8 mouse cellular contexts compared by ENCODE assay signal in genomic region chr15:82987732-82988112, GRCm38 (mm10). TPM values are rescaled to one million over a fixed set of nuclear protein-coding genes. Genes with fewer than 3 reads are reported as not detected.
DNase-seq lines count a peak whose midpoint lies in the region; ATAC-seq and TF ChIP-seq lines count a peak whose summit lies in the region.

Tcf20 (minus strand) TSS chr15:82987872.

- H3K4me1 ChIP-seq in embryonic facial prominence, embryonic 14.5 days (ENCODE audit: control insufficient read depth, insufficient read depth, low read length) = peaks cover 51% of the 10 kb centered on the region
- peaks cover 48% of the 10 kb centered on the region for H3K4me1 ChIP-seq in limb, embryonic 14.5 days (ENCODE audit: control insufficient read depth, insufficient read depth, low read length)
- H3K4me1 ChIP-seq in midbrain, postnatal 0 days (ENCODE audit: insufficient read depth, low read length) = peaks cover 24% of the 10 kb centered on the region; the same call in 1 of the 2 replicates

- H3K4me3 ChIP-seq in embryonic facial prominence, embryonic 14.5 days (ENCODE audit: low read depth, low read length) = peak within 1 kb of the TSS; percentile 48
- H3K4me3 ChIP-seq in limb, embryonic 14.5 days (replicated peaks; ENCODE audit: low read length) = peak within 1 kb of the TSS; percentile 52
- H3K4me3 ChIP-seq in midbrain, postnatal 0 days (ENCODE audit: low read depth, low read length) = peak within 1 kb of the TSS; percentile 44

- TF ChIP-seq POLR2A in limb, embryonic 14.5 days (IDR thresholded peaks at IDR 0.05; ENCODE audit: borderline replicate concordance, extremely low read depth, insufficient read depth, insufficient read length) = no peak

- H3K36me3 ChIP-seq in embryonic facial prominence, embryonic 14.5 days (ENCODE audit: control insufficient read depth, insufficient read depth, low read length) = no peaks in the 10 kb centered on the region
- no peaks in the 10 kb centered on the region for H3K36me3 ChIP-seq in limb, embryonic 14.5 days (ENCODE audit: control insufficient read depth, insufficient read depth, low read length)
- H3K36me3 ChIP-seq in midbrain, postnatal 0 days (ENCODE audit: insufficient read depth, low read length) = no peaks in the 10 kb centered on the region

- no peak for TF ChIP-seq CTCF in midbrain, postnatal 0 days (IDR thresholded peaks at IDR 0.05)

- H3K4me2 ChIP-seq in embryonic facial prominence, embryonic 14.5 days (ENCODE audit: low read depth, low read length) = peak within 1 kb of the TSS; percentile 96
- peak within 1 kb of the TSS; percentile 92 for H3K4me2 ChIP-seq in limb, embryonic 14.5 days (replicated peaks; ENCODE audit: low read depth, low read length, severe bottlenecking)
- H3K4me2 ChIP-seq in midbrain, postnatal 0 days (ENCODE audit: low read depth, low read length, poor library complexity, severe bottlenecking) = peak within 1 kb of the TSS; percentile 71

- no peaks in the 10 kb centered on the region for H3K9me3 ChIP-seq in embryonic facial prominence, embryonic 14.5 days (ENCODE audit: control insufficient read depth, low read length)
- no peaks in the 10 kb centered on the region for H3K9me3 ChIP-seq in limb, embryonic 14.5 days (ENCODE audit: control insufficient read depth, low read length)
- no peaks in the 10 kb centered on the region for H3K9me3 ChIP-seq in midbrain, postnatal 0 days (ENCODE audit: low read length)

- under 1% methylated on average over 20 of the region's 20 CpGs for WGBS in embryonic facial prominence, embryonic 14.5 days
- WGBS in limb, embryonic 14.5 days = 1% methylated on average over 20 of the region's 20 CpGs
- WGBS in midbrain, postnatal 0 days = 1% methylated on average over 20 of the region's 20 CpGs

- H3K27ac ChIP-seq in embryonic facial prominence, embryonic 14.5 days (replicated peaks; ENCODE audit: low read depth, low read length) = no peak within 1 kb of the TSS
- no peak within 1 kb of the TSS for H3K27ac ChIP-seq in limb, embryonic 14.5 days (replicated peaks; ENCODE audit: low read depth, low read length)
- H3K27ac ChIP-seq in midbrain, postnatal 0 days (ENCODE audit: low read depth, low read length) = peak within 1 kb of the TSS; percentile 59

- H3K27me3 ChIP-seq in embryonic facial prominence, embryonic 14.5 days (replicated peaks; ENCODE audit: control insufficient read depth, insufficient read depth, low read length) = peaks cover 8% of the 10 kb centered on the region
- peaks cover 5% of the 10 kb centered on the region for H3K27me3 ChIP-seq in limb, embryonic 14.5 days (ENCODE audit: control insufficient read depth, insufficient read depth, low read length)
- H3K27me3 ChIP-seq in midbrain, postnatal 0 days (ENCODE audit: insufficient read depth, low read length) = no peaks in the 10 kb centered on the region

- peak; percentile 88 for ATAC-seq in embryonic facial prominence, embryonic 14.5 days (ENCODE audit: low read depth)
- peak; percentile 88 for ATAC-seq in limb, embryonic 14.5 days (ENCODE audit: low FRiP score, low read depth)
- ATAC-seq in midbrain, postnatal 0 days (ENCODE audit: low FRiP score) = peak; percentile 90

- DNase-seq in 3T3-L1 (ENCODE audit: low read depth, low spot score) = peak; percentile 66
- DNase-seq in adrenal gland, postnatal 4 days (ENCODE audit: low spot score in 2 of 2) = peak; percentile 82 to 91
- peak; percentile 96 for DNase-seq in embryonic facial prominence, embryonic 14.5 days (ENCODE audit: low spot score)
- DNase-seq in heart, adult 8-10 months (ENCODE audit: low spot score) = peak; percentile 91
- peak; percentile 91 for DNase-seq in kidney, adult 9 months
- peak; percentile 92 for DNase-seq in limb, embryonic 14.5 days (ENCODE audit: low spot score)
- peak; percentile 93 for DNase-seq in midbrain, postnatal 0 days (ENCODE audit: low spot score)
- peak; percentile 91 to 94 for DNase-seq in spleen, postnatal 36 days (ENCODE audit: low spot score in 2 of 2)

- peak within 1 kb of the TSS; percentile 66 for H3K9ac ChIP-seq in embryonic facial prominence, embryonic 14.5 days (ENCODE audit: low read depth, low read length)
- H3K9ac ChIP-seq in limb, embryonic 14.5 days (ENCODE audit: low read depth, low read length, severe bottlenecking) = peak within 1 kb of the TSS; percentile 58
- peak within 1 kb of the TSS; percentile 37; the same call in 1 of the 2 replicates for H3K9ac ChIP-seq in midbrain, postnatal 0 days (replicated peaks; ENCODE audit: low read length, poor library complexity, severe bottlenecking)

RNA-seq across cellular contexts. Expression of gene Tcf20, which starts in this region (rescaled TPM):
- total RNA-seq in adrenal gland, postnatal 4 days (2021) = 10 to 100 TPM; 85.4 to 98.1 TPM
- 11.3 and 12.3 TPM in 2 replicates for polyA plus RNA-seq in embryonic facial prominence, embryonic 14.5 days (2014; fragmentation: Nextera tagmentation; extraction: Ambion mirVana)
- total RNA-seq in heart, adult 8-10 months (2022) = 10 to 100 TPM; 56.2 to 63.4 (median 59.7) TPM
- 28.9 and 29.2 TPM in 2 replicates for polyA plus RNA-seq in limb, embryonic 14.5 days (2012; rRNA removed)
- 14.6 and 16.3 TPM in 2 replicates for polyA plus RNA-seq in limb, embryonic 14.5 days (2014; fragmentation: Nextera tagmentation; extraction: Ambion mirVana)
- 125 and 131 TPM in 2 replicates for total RNA-seq in midbrain, postnatal 0 days (2014; rRNA removed)
- 10.6 and 11.8 TPM in 2 replicates for polyA plus RNA-seq in midbrain, postnatal 0 days (2015; fragmentation: Nextera tagmentation; extraction: Ambion mirVana)
